Mouse (Mus musculus) forebrain, postnatal 0 days (tissue): Measurements from ENCODE around the gene Rlim. TPM values are rescaled to one million over a fixed set of nuclear protein-coding genes. Genes with fewer than 3 reads are reported as not detected.
A peak's percentile ranks its signal among the peaks of the same experiment; 100 is the strongest.

Source experiments
- ATAC-seq: fragments of 200-750 bp; cut with Nextera tagmentation; 2 replicates; pipeline ENCODE4 v1.8.0; 2017; ENCODE audit warnings: mild to moderate bottlenecking, moderate library complexity
- DNase-seq: peaks from one replicate; pipeline ENCODE4 v3.0.0-alpha.2; 2015
- H3K27ac ChIP-seq: fragments of 300-500 bp; sonication (generic); 2 replicates; pipeline ENCODE4 v1.5.1; 2014; ENCODE audit warnings: low read depth, mild to moderate bottlenecking, antibody characterized with exemption, low read length, moderate library complexity, mixed read lengths
- H3K27me3 ChIP-seq: fragments of 300-500 bp; sonication (generic); 2 replicates; pipeline ENCODE4 v1.6.1; 2014; ENCODE audit warnings: mild to moderate bottlenecking, low read length, mixed read lengths; ENCODE audit not compliant: insufficient read depth
- H3K36me3 ChIP-seq: fragments of 300-500 bp; sonication (generic); 2 replicates; pipeline ENCODE4 v1.6.1; 2014; ENCODE audit warnings: mild to moderate bottlenecking, moderate library complexity; ENCODE audit not compliant: insufficient read depth
- H3K4me1 ChIP-seq: fragments of 300-500 bp; sonication (generic); 2 replicates; pipeline ENCODE4 v1.6.1; 2014; ENCODE audit warnings: antibody characterized with exemption; ENCODE audit not compliant: insufficient read depth
- H3K4me2 ChIP-seq: fragments of 300-500 bp; sonication (generic); 2 replicates; pipeline ENCODE4 v1.6.1; 2014; ENCODE audit warnings: low read depth, mild to moderate bottlenecking, moderate library complexity
- H3K4me3 ChIP-seq: fragments of 300-500 bp; sonication (generic); 2 replicates; pipeline ENCODE4 v1.5.1; 2014; ENCODE audit warnings: low read depth, low read length, mixed read lengths
- H3K9ac ChIP-seq: fragments of 300-500 bp; sonication (generic); 2 replicates; pipeline ENCODE4 v1.6.1; 2014; ENCODE audit warnings: mild to moderate bottlenecking
- H3K9me3 ChIP-seq: fragments of 300-500 bp; sonication (generic); 2 replicates; pipeline ENCODE4 v1.6.1; 2016; ENCODE audit warnings: low read length
- CTCF ChIP-seq: sonication (generic); IDR thresholded peaks from 2 replicates; pipeline ENCODE4 v1.5.1; 2016; ENCODE audit warnings: antibody characterized with exemption, control low read depth, low read depth
- WGBS: fragments of 180-500 bp; shearing (Covaris S2); extraction: QIAGEN DNeasy Blood & Tissue Kit; methylation state at CpG from one replicate; pipeline ENCODE4 v1.1.7; 2014; 5-methylcytosine and 5-hydroxymethylcytosine counted together
- polyA plus RNA-seq: library from polyadenylated mRNA; unstranded; fragments of >200 nt; fragmentation: Nextera tagmentation; extraction: Ambion mirVana; gene quantifications from 2 replicates; pipeline ENCODE4 v1.2.1, GENCODE M21; 2015
- total RNA-seq: library from RNA; depleted of rRNA; stranded (reverse); fragments of >200 nt; gene quantifications from 2 replicates; pipeline ENCODE4 v1.2.3, GENCODE M21; 2014; rRNA removed

Gene Rlim
- total and polyA plus RNA-seq, 2 experiments from 2014 or later, result 16.4 to 54.6 TPM

- Histone ChIP-seq H3K4me3 (no peak overlapping the region), H3K27ac (no peak overlapping the region), H3K4me2 (no peak overlapping the region), H3K9me3 (no peaks in the 10 kb centered on the region), H3K27me3 (no peaks in the 10 kb centered on the region), H3K36me3 (no peaks in the 10 kb centered on the region), H3K9ac (no peak overlapping the region), H3K4me1 (no peaks in the 10 kb centered on the region)
- peak; percentile 54 for TF ChIP-seq CTCF
- DNase-seq (peak; percentile 64), ATAC-seq (no peak)
- WGBS, result 38% methylated on average over 3 of the region's 3 CpGs
These were observed 43.8 kb downstream of the Rlim start for GRCm38 (mm10) chrX:103937333-103937732.

DNA sequence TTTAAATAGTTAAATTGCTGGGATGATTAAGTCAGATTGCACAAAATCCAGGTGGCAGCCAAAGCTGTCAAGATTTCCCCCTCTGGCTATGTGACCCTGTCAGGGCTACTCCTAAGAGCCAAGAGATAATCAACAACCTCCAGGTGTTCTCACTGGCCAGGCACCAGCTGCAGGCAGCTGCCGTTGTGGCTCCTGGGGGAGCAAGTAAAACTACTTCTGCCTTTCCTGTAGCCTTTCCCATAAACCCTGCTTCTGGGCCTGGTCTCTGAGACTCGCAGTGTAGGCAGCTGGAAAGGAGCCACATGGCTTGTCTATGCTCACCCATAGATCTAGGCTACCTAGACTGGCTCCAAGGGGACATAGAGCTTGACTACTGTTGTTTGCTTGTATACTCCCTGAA, 58.6 kb downstream of the Rlim start:
- Histone ChIP-seq H3K4me2 (no peak overlapping the region), H3K4me1 (no peaks in the 10 kb centered on the region), H3K9me3 (no peaks in the 10 kb centered on the region), H3K9ac (no peak overlapping the region), H3K36me3 (no peaks in the 10 kb centered on the region), H3K4me3 (no peak overlapping the region), H3K27me3 (no peaks in the 10 kb centered on the region), H3K27ac (no peak overlapping the region)
- DNase-seq (no peak), ATAC-seq (no peak)
- WGBS, result 66% methylated on average over 2 of the region's 2 CpGs
- no peak for TF ChIP-seq CTCF

GRCm38 (mm10) chrX:103918954-103919353, 62.1 kb downstream of the Rlim start:
- DNase-seq, result no peak

DNA sequence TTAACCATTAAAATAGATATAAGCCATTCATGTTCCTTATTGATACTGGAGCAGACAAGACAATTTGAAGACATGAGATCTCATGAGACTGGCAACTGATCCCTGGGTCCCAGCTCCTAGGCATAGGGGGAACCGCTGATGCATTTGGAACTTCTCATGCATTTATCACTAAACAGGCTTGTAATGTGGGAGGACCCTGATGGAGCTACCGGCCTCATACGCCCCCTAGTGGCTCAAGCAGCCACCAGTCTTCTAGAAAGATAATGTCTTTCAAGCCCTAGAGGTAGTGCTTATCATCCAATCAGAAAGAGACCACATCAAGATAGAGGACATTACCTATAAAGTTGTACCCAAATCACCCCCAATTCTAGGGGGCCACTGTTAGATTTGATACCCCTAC, 66.3 kb downstream of the Rlim start:
- no peak overlapping the region for H3K4me3 ChIP-seq

More at GRCm38 (mm10) chrX:103918954-103919353, 62.1 kb downstream of the Rlim start:
- ATAC-seq, result no peak
- Histone ChIP-seq H3K27ac (no peak overlapping the region), H3K36me3 (no peaks in the 10 kb centered on the region), H3K4me2 (no peak overlapping the region), H3K9me3 (no peaks in the 10 kb centered on the region), H3K27me3 (no peaks in the 10 kb centered on the region), H3K9ac (no peak overlapping the region), H3K4me1 (no peaks in the 10 kb centered on the region), H3K4me3 (no peak overlapping the region)
- TF ChIP-seq CTCF, result no peak
- WGBS, result 45% methylated on average over 5 of the region's 5 CpGs

More for the DNA sequence above, 66.3 kb downstream of the Rlim start:
- Histone ChIP-seq H3K9ac (no peak overlapping the region), H3K4me1 (no peaks in the 10 kb centered on the region), H3K27ac (no peak overlapping the region), H3K4me2 (no peak overlapping the region), H3K9me3 (no peaks in the 10 kb centered on the region), H3K36me3 (no peaks in the 10 kb centered on the region), H3K27me3 (no peaks in the 10 kb centered on the region)
- TF ChIP-seq CTCF, result peak; percentile 59
- peak; percentile 71 for ATAC-seq
- peak; percentile 51 for DNase-seq
- 11% methylated on average over 3 of the region's 3 CpGs for WGBS

Other genes starting within 250 kb of the Rlim start
- gene Slc16a2, start 159.3 kb downstream of the Rlim start, total RNA-seq, result 46.7 and 53.8 TPM in 2 replicates
- gene Slc16a2, start 159.3 kb downstream of the Rlim start, polyA plus RNA-seq, result 52.3 and 53.5 TPM in 2 replicates
- 69.7 and 82.8 TPM in 2 replicates for gene Nexmif, start 219.9 kb upstream of the Rlim start, total RNA-seq
- 18.1 and 28.1 TPM in 2 replicates for gene Nexmif, start 219.9 kb upstream of the Rlim start, polyA plus RNA-seq